Mouse (Mus musculus) liver, embryonic 14.5 days (tissue): Measurements from ENCODE around the gene U2surp.

Experiments
- CTCF ChIP-seq: IDR thresholded peaks from 2 replicates; pipeline ENCODE4 v1.5.1; 2016; ENCODE audit warnings: antibody characterized with exemption, low read depth, control low read depth
- EP300 ChIP-seq: IDR thresholded peaks from 2 replicates; pipeline ENCODE4 v1.6.1; 2016; ENCODE audit warnings: antibody characterized with exemption, low read depth

DNA sequence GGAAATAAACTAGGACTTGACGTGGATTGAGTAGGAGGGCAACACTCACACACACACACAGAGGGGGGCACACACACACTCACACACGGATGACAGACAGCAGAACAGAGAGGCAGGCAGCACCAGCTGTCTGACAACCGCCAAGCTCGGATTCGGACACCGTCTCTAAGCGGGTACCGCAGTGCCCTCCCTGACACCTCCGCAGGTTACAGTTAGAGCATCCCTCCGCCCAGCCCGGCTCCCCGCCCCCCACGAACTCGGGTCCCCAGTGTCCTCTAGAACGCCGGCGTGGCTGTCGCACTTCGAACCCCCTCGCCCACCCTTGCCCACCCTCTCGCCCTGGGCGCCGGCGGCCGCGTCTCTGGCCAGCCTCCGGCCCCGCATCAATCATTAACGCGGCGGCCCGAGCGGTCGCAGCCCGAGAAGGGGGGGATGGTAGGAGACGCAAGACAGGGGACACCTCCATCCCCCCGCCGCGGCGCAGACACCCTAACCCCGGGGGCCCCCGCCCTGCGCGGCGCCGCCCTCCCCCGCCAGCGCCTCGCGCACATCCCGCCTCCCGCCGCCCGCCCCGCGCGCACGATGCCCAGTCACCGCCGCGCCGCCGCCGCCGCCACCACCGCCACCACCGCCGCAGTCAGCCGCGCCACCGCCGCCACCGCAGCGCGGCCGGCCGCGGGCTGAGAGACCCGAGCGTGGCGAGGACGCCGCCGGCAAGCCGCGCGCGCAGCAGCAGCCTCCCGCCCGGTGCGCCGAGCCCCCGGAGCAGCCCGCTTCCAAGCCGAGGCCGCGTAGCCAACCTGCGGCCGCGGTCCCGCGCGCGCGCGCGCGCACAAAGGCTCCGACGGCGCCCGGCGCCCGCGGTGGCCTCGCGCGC, 47.5 kb upstream of the U2surp start, which contains the start of gene Paqr9:
- no peak for TF ChIP-seq CTCF
- TF ChIP-seq EP300, result no peak
